Mouse (Mus musculus): Measurements from ENCODE around the gene Sumo2.
"Not testable (repeated sequence)": the region's sequence is repeated elsewhere in the genome, so short reads cannot be mapped to it uniquely, and the experiment has no call there.

Sumo2 gene

DNA sequence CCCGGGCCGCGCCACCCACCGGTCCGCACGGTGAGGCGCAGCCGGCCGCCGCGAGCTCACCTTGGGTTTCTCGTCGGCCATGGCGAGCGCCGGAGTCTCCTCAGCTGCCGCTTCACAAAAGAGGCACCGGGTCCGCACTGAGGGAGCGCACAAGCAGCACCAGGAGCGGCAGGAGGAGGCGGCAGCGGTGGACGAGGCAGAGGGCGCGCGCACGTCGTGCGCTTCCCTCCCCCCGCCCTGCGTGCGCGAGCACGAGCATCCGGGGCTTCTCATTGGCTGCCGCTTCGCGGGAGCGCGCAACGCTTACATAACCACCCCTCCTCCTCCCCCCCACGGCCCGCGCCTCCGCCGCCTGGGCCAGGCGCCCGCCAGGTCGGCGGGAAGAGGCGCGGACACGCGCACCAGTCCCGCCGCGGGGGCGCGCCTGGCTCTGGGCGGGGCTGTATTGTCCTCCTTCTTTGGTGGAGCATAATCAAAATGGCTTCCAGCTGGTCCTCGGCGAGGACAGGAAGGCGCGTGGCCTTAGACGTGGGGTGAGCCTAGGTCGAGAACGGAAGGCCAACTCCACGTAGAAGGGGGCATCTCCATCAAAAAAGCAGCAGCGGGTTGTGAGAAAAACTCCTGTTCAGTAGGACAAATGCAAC is at the start of gene Sumo2:
Sumo2 (minus strand) TSS at position 239 of the 644 bp plus-strand sequence.
- peak; percentile 99 for DNase-seq

DNA sequence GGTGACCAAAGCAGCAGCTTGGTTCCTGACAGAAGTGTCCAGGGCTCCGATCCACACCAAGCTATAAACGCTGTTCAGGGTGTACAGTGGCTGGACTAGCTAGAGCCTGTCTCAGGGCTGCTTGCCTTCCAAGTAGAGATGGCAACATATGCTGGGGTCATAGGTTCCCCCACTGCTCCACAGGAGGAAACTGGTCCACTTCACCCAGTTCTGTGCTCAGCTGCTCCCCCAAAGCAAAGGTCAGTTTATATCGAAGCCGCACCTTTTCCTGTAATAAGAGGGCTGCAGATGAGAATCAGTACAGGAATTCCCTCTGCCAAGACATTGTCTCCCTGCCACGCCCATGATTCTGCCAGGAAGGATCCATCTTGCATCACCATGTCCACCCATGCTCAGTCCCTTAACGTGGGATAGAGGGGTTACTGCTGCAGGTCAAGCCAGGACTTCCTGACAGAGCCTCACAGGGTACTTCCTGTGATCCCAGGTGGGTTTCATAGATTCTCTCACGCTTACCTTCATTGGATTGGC is 49.6 kb upstream of the Sumo2 start:
- no peak for DNase-seq

- no peak for DNase-seq
These were observed 48.4 kb upstream of the Sumo2 start for GRCm38 (mm10) chr11:115584376-115585073.

GRCm38 (mm10) chr11:115582913-115583606 is 47.0 kb upstream of the Sumo2 start:
- DNase-seq: no peak

GRCm38 (mm10) chr11:115579080-115579479 is 43.0 kb upstream of the Sumo2 start:
- no peak for DNase-seq

DNA sequence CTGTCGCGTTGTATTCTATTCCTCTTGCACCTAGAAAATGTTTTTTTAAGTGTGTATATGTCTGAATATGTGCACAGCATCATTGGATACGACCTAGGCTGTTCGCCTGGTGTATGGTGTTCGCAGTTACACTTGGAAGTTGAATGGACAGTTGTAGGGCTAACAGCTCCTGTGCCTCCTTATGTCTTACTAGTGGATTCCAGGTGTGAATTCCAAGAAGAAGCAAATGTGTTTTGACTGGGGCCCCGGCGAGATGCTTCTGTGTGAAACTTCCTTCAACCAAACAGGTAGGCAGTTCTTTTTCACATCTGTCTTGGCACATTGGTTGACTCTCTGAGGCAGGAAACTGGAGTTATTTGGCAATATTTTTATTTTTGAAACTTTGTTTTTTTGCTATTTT is 28.9 kb upstream of the Sumo2 start:
- no peak for DNase-seq

DNA sequence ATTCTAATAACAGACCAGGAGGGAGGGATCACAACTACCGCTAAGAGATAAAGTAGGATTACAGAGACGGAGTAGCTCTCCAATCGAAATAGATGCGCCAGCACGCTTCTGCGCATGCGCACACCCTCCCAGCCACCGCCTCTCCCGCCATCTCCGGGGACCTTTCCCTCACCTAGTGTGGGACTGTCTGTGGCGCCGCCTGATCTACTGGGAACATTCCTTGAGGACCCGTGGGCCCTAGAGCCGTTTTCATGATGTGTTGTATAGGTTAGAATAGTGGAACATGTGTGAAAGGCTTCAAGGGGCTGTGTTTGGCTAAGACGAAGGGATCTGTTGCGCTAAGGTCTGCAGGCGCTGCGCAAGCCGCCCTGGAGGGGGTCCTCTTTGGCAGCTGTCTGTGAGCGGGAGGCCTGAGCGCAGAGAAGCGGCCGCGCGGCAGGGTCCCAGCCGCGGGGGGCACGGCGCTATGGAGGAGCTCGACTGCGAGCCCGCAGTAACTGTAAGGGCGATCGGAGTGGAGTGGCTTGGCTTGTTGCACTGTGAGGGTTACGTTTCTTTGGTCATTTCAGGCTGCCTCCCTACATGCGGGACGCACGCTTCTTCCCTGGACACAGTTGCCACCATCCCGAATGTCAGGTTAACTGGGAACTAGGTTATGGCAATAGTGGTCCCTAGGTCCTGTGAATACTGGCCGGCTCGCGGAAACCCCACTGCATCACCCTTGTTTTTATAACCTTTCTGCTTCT is 28.2 kb upstream of the Sumo2 start, which contains the start of gene Nup85:
Nup85 (plus strand) TSS at position 371 of the 746 bp plus-strand sequence.
- peak; percentile 97 for DNase-seq

DNA sequence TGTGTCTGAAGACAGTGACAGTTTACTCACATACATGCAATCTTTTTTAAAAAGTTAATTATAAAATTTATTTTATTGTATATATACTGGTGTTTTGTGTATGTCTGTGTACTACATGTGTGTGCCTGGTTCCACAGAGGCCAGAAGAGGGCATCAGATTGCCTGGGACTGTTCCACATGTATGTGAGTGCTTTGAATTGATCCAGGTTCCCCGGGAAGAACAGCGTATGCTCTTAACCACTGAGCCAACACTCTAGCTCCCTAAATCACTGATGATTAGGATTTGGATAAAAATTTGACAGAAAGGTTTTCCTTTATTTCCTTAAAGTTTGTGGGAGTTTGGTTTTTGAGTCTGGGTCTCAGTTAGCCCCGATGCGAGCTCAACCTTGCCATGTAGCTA is 27.3 kb upstream of the Sumo2 start:
- DNase-seq: no peak

GRCm38 (mm10) chr11:115555717-115556116 is 19.6 kb upstream of the Sumo2 start:
- DNase-seq: no peak

DNA sequence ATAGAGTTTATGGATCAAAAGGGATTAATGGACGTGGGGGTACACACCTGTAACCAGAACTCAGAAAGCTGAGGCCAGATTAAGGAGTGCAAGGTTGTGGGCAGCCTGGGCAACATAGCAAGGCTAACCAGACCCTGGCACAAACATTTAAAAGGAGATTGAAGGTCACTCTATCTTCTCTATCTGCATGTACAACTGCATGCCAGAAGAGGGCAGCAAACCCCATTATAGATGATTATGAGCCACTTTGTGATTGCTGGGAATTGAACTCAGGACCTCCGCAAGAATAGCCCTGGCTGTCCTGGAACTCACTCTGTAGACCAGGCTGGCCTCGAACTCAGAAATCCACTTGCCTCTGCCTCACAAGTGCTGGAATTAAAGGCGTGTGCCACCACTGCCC is 16.7 kb upstream of the Sumo2 start:
- peak; percentile 19 for DNase-seq

GRCm38 (mm10) chr11:115543571-115543970 is 7.5 kb upstream of the Sumo2 start:
- no peak for DNase-seq

GRCm38 (mm10) chr11:115538045-115538444 is 2.0 kb upstream of the Sumo2 start:
- peak; percentile 17 for DNase-seq

- no peak for DNase-seq
These were observed 936 bp upstream of the Sumo2 start for GRCm38 (mm10) chr11:115536856-115537568.

GRCm38 (mm10) chr11:115535401-115536037 is 557 bp downstream of the Sumo2 start:
- peak; percentile 41 for DNase-seq

GRCm38 (mm10) chr11:115534759-115535371 is 1.2 kb downstream of the Sumo2 start:
- no peak for DNase-seq

GRCm38 (mm10) chr11:115526446-115526845 is 9.6 kb downstream of the Sumo2 start:
- DNase-seq: not testable (repeated sequence)

- DNase-seq: no peak
These were observed 13.4 kb downstream of the Sumo2 start for GRCm38 (mm10) chr11:115522703-115523102.

DNA sequence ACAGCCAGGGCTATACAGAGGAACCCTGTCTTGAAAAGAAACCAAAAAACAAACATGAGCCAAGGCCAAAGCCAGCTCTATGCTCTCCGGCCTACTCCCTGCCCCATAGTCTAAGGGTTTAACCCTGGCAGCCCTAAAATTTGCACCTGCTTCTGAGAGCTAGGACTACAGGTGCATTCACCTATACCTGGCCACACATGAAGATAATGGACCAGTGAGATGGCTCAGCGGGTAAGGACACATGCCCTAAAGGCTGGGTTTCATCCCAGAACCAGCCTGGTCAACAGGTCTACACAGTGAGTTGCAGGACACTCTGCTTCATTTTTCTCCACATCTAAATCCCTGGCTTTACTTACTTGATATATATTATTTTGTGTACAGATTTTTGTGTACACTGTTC is 13.8 kb downstream of the Sumo2 start:
- no peak for DNase-seq

GRCm38 (mm10) chr11:115521080-115521479 is 15.0 kb downstream of the Sumo2 start:
- no peak for DNase-seq

- DNase-seq: no peak
These were observed 15.9 kb downstream of the Sumo2 start for GRCm38 (mm10) chr11:115520218-115520617.

- no peak for DNase-seq
These were observed 16.5 kb downstream of the Sumo2 start for GRCm38 (mm10) chr11:115519581-115519980.
